Mouse (Mus musculus): ENCODE data around the gene Rab11fip5. TPM values are rescaled to one million over a fixed set of nuclear protein-coding genes. Genes with fewer than 3 reads are reported as not detected.

Gene Rab11fip5
- polyA plus RNA-seq, 1 experiment from 2014 or later, result 4.2 TPM

- DNase-seq (ENCODE audit: low spot score), result no peak
- H3K36me3 ChIP-seq, result no peaks in the 10 kb centered on the region
- H3K9me3 ChIP-seq (replicated peaks), result 0 out of 2 replicates have a peak, but pooled peaks cover 4% of the 10 kb centered on the region
- no peak overlapping the region for H3K4me3 ChIP-seq
- peaks cover 18% of the 10 kb centered on the region for H3K27me3 ChIP-seq (ENCODE audit: low read depth, poor library complexity, severe bottlenecking)
- H3K27ac ChIP-seq (replicated peaks), result no peak overlapping the region
- WGBS, result 78% methylated on average over 5 of the region's 5 CpGs
- H3K4me1 ChIP-seq, result peaks cover 6% of the 10 kb centered on the region
Observed at GRCm38 (mm10) chr6:85388608-85389007, 14.2 kb upstream of the Rab11fip5 start.

GRCm38 (mm10) chr6:85382791-85383190 is 8.4 kb upstream of the Rab11fip5 start:
- Histone ChIP-seq H3K4me1 (peaks cover 26% of the 10 kb centered on the region), H3K36me3 (no peaks in the 10 kb centered on the region), H3K27ac (replicated peaks) (no peak overlapping the region), H3K27me3 (ENCODE audit: low read depth, poor library complexity, severe bottlenecking) (peaks cover 35% of the 10 kb centered on the region), H3K4me3 (no peak overlapping the region), H3K9me3 (replicated peaks) (0 out of 2 replicates have a peak, but pooled peaks cover 4% of the 10 kb centered on the region)
- DNase-seq (ENCODE audit: low spot score), result no peak
- 81% methylated on average over 2 of the region's 2 CpGs for WGBS

DNA sequence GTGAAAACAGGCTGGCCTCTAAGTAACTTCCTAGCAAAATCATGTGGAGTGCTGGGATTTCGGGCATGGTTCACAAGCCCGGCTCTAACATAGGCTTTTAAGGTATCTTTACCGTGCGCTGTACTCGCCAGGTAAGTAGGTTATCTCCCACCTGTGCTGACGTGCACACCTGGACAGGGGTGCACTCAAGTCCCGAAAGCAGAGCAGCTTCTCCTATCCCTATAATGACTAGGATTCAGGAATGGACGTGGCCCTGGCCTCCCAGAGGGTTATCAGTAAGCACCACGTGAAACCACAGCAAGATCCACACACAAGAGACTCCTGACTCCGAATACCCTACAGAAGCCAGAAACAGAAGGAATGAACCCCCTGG is 7.2 kb upstream of the Rab11fip5 start:
- Histone ChIP-seq H3K4me3 (no peak overlapping the region), H3K36me3 (no peaks in the 10 kb centered on the region), H3K9me3 (replicated peaks) (0 out of 2 replicates have a peak, but pooled peaks cover 4% of the 10 kb centered on the region), H3K27ac (replicated peaks) (peak overlapping the region; percentile 86; the same call in 1 of the 2 replicates), H3K27me3 (ENCODE audit: low read depth, poor library complexity, severe bottlenecking) (peaks cover 38% of the 10 kb centered on the region), H3K4me1 (peaks cover 24% of the 10 kb centered on the region)
- WGBS, result 80% methylated on average over 10 of the region's 10 CpGs
- no peak for DNase-seq (ENCODE audit: low spot score)

- H3K36me3 ChIP-seq, result no peaks in the 10 kb centered on the region
- H3K27ac ChIP-seq (replicated peaks), result peak overlapping the region; percentile 86
- H3K4me3 ChIP-seq, result peak overlapping the region; percentile 38
- H3K9me3 ChIP-seq (replicated peaks), result 0 out of 2 replicates have a peak, but pooled peaks cover 4% of the 10 kb centered on the region
- WGBS, result 14% methylated on average over 17 of the region's 17 CpGs
- DNase-seq (ENCODE audit: low spot score), result no peak
- peaks cover 20% of the 10 kb centered on the region for H3K4me1 ChIP-seq
- peaks cover 38% of the 10 kb centered on the region for H3K27me3 ChIP-seq (ENCODE audit: low read depth, poor library complexity, severe bottlenecking)
Observed at GRCm38 (mm10) chr6:85380901-85381647, 6.6 kb upstream of the Rab11fip5 start.

GRCm38 (mm10) chr6:85380201-85380900 is 5.9 kb upstream of the Rab11fip5 start:
- Histone ChIP-seq H3K9me3 (replicated peaks) (0 out of 2 replicates have a peak, but pooled peaks cover 4% of the 10 kb centered on the region), H3K4me3 (peak overlapping the region; percentile 38), H3K36me3 (no peaks in the 10 kb centered on the region), H3K27ac (replicated peaks) (peak overlapping the region; percentile 86), H3K27me3 (ENCODE audit: low read depth, poor library complexity, severe bottlenecking) (peaks cover 39% of the 10 kb centered on the region), H3K4me1 (peaks cover 20% of the 10 kb centered on the region)
- peak; percentile 90 for DNase-seq (ENCODE audit: low spot score)
- 30% methylated on average over 10 of the region's 10 CpGs for WGBS

DNA sequence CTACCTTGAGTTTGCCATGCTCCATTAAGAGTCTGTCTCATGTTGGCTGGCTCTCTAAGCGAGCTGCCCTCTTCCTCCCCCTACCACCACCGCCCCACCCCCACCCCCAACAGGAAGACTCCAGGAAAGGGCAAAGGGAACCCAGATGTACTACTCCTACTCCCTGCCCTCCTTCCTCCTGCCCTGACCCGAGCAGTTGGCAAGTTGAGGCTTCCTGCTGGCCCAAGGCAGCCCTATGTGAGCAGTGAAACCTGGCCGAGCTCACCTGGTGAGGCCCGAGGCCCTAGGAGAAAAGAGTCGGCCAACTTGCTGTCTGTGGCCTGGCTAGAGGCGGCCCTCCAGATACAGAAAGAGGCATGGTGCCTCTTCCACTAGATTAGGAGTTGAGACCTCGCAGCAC is 4.2 kb upstream of the Rab11fip5 start:
- Histone ChIP-seq H3K4me1 (peaks cover 33% of the 10 kb centered on the region), H3K36me3 (no peaks in the 10 kb centered on the region), H3K9me3 (replicated peaks) (no peaks in the 10 kb centered on the region), H3K4me3 (no peak overlapping the region), H3K27me3 (ENCODE audit: low read depth, poor library complexity, severe bottlenecking) (peaks cover 47% of the 10 kb centered on the region), H3K27ac (replicated peaks) (no peak overlapping the region)
- 52% methylated on average over 8 of the region's 8 CpGs for WGBS
- DNase-seq (ENCODE audit: low spot score), result no peak

DNA sequence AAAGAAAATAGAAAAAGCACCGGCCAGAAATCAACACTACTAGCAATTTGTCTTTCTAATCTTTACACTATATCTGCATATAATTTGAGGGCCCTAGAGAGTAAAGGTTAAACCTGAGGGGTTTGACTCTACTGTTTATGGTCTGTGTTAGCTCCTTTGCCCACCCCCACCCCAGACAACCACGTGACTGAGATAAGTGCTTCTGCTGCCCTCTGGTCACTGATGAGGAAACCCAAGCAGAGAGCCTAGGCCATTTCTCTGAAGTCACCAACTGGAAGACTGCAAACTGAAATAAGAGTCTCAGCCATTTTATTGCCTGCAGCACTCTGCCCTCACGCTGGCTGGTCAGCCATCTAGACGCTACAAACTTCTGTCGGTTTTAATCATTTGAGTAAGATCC is 3.4 kb upstream of the Rab11fip5 start:
- Histone ChIP-seq H3K27ac (replicated peaks) (no peak overlapping the region), H3K9me3 (replicated peaks) (no peaks in the 10 kb centered on the region), H3K36me3 (no peaks in the 10 kb centered on the region), H3K4me3 (no peak overlapping the region), H3K27me3 (ENCODE audit: low read depth, poor library complexity, severe bottlenecking) (peaks cover 54% of the 10 kb centered on the region), H3K4me1 (peaks cover 37% of the 10 kb centered on the region)
- WGBS, result 63% methylated on average over 5 of the region's 5 CpGs
- no peak for DNase-seq (ENCODE audit: low spot score)

- WGBS, result 77% methylated on average over 4 of the region's 4 CpGs
- peaks cover 61% of the 10 kb centered on the region for H3K27me3 ChIP-seq (ENCODE audit: low read depth, poor library complexity, severe bottlenecking)
- H3K36me3 ChIP-seq, result no peaks in the 10 kb centered on the region
- peaks cover 37% of the 10 kb centered on the region for H3K4me1 ChIP-seq
- no peak for DNase-seq (ENCODE audit: low spot score)
- no peak overlapping the region for H3K27ac ChIP-seq (replicated peaks)
- no peaks in the 10 kb centered on the region for H3K9me3 ChIP-seq (replicated peaks)
- no peak overlapping the region for H3K4me3 ChIP-seq
Observed at GRCm38 (mm10) chr6:85377066-85377734, 2.8 kb upstream of the Rab11fip5 start.

GRCm38 (mm10) chr6:85374734-85375114 is 290 bp upstream of the Rab11fip5 start:
- Histone ChIP-seq H3K9me3 (replicated peaks) (no peaks in the 10 kb centered on the region), H3K27ac (replicated peaks) (peak overlapping the region; percentile 79), H3K27me3 (ENCODE audit: low read depth, poor library complexity, severe bottlenecking) (peaks cover 71% of the 10 kb centered on the region), H3K4me1 (peaks cover 20% of the 10 kb centered on the region), H3K36me3 (no peaks in the 10 kb centered on the region), H3K4me3 (peak overlapping the region; percentile 86)
- under 1% methylated on average over 19 of the region's 19 CpGs for WGBS
- DNase-seq (ENCODE audit: low spot score), result peak; percentile 97

- 89% methylated on average over 10 of the region's 10 CpGs for WGBS
- Histone ChIP-seq H3K27ac (replicated peaks) (peak overlapping the region; percentile 82; the same call in 1 of the 2 replicates), H3K4me3 (peak overlapping the region; percentile 86), H3K9me3 (replicated peaks) (no peaks in the 10 kb centered on the region), H3K27me3 (ENCODE audit: low read depth, poor library complexity, severe bottlenecking) (peaks cover 69% of the 10 kb centered on the region), H3K36me3 (no peaks in the 10 kb centered on the region), H3K4me1 (peaks cover 19% of the 10 kb centered on the region)
- DNase-seq (ENCODE audit: low spot score), result no peak
Observed at GRCm38 (mm10) chr6:85373066-85373860, 1.2 kb downstream of the Rab11fip5 start.

DNA sequence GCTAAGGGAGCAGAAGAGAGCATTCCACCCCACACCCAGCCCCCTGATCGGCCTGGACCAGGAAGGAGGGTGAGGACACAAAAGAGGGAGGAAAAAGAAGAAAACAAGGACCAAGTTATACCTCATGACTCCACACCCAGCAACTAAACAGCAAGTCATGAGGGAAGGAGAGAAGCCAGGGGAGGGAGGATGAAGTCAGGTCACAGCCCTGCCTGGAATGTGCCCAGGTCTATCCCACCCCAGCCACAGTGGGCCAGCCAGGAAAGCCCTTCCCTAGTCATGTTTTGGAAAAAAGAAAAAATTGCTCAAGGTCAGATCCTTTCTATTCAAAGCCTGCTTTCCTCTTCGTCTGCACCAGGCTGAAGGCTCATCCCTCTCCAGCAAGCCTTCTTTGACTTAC is 1.9 kb downstream of the Rab11fip5 start:
- DNase-seq (ENCODE audit: low spot score), result no peak
- Histone ChIP-seq H3K27me3 (ENCODE audit: low read depth, poor library complexity, severe bottlenecking) (peaks cover 63% of the 10 kb centered on the region), H3K36me3 (no peaks in the 10 kb centered on the region), H3K4me3 (no peak overlapping the region), H3K4me1 (peaks cover 16% of the 10 kb centered on the region), H3K27ac (replicated peaks) (no peak overlapping the region), H3K9me3 (replicated peaks) (no peaks in the 10 kb centered on the region)
- 74% methylated on average over 2 of the region's 2 CpGs for WGBS

- no peaks in the 10 kb centered on the region for H3K9me3 ChIP-seq (replicated peaks)
- H3K4me1 ChIP-seq, result peaks cover 16% of the 10 kb centered on the region
- H3K27ac ChIP-seq (replicated peaks), result no peak overlapping the region
- 92% methylated on average over 6 of the region's 6 CpGs for WGBS
- no peak overlapping the region for H3K4me3 ChIP-seq
- H3K27me3 ChIP-seq (ENCODE audit: low read depth, poor library complexity, severe bottlenecking), result peaks cover 57% of the 10 kb centered on the region
- DNase-seq (ENCODE audit: low spot score), result no peak
- no peaks in the 10 kb centered on the region for H3K36me3 ChIP-seq
Observed at GRCm38 (mm10) chr6:85371859-85372405, 2.5 kb downstream of the Rab11fip5 start.
